Mouse (Mus musculus): ENCODE data around the gene Gpr108.

Gpr108 gene

GRCm38 (mm10) chr17:57214676-57215387 lies 33.4 kb downstream of the Gpr108 start:
- no peak for DNase-seq (ENCODE audit: extremely low spot score, low read depth, low spot score)

GRCm38 (mm10) chr17:57211501-57211900 lies 36.7 kb downstream of the Gpr108 start:
- DNase-seq (ENCODE audit: extremely low spot score, low read depth, low spot score) = no peak

GRCm38 (mm10) chr17:57209330-57209729 lies 38.9 kb downstream of the Gpr108 start:
- no peak for DNase-seq (ENCODE audit: extremely low spot score, low read depth, low spot score)

GRCm38 (mm10) chr17:57207938-57208337 lies 40.3 kb downstream of the Gpr108 start:
- no peak for DNase-seq (ENCODE audit: extremely low spot score, low read depth, low spot score)

- DNase-seq (ENCODE audit: extremely low spot score, low read depth, low spot score) = no peak
Observed at GRCm38 (mm10) chr17:57201841-57202724, 46.2 kb downstream of the Gpr108 start.

DNA sequence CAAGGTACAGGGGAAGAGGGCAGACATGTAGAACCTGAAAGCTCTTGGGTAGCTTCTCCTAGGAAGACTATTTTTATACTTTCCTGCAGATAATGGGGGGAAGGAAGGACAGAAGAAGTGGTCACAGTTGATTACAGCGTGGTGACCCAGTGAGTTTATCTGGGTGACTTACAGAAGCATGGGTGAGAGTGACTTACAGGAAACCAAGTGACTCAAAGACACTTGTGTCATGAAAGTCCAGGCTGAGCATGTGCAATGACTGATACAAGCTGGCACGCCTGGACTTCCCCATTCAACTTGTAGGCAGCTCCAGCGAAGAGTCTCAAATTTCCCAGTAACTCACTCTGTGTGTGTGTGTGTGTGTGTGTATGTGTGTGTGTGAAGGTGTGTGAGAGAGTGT lies 50.0 kb downstream of the Gpr108 start:
- no peak for DNase-seq (ENCODE audit: extremely low spot score, low read depth, low spot score)

DNA sequence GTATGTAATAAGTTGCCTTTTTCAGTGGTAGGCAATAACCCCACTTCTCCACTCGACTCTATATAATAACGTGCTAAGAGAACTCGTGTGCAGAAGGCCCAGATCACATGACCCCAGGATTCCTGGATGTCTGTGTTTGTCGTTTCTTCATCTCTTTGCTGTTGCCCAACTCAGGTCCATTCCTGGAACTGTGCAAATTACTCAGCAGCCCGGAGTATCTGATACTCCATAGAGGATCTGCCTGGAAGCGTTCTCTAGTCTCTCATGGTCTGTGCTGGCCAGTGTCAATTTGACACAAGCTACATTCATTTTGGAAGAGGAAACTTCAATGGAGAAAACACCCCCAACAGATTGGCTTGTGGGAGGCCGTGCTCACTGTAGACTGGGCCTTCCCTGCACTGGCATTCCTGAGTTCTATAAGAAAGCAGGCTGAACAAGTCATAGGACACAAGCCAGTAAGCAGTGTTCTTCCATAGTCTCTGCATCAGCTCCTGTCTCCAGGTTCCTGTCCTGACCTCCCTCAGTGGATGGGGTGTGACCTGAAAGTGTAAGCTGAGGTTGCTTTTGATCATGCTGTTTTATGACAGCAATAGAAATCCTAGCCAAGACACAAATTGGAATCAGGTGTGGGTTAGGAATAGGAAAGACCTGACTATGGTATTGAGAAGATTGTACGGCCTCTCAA lies 52.8 kb downstream of the Gpr108 start:
- no peak for DNase-seq (ENCODE audit: extremely low spot score, low read depth, low spot score)

- no peak for DNase-seq (ENCODE audit: extremely low spot score, low read depth, low spot score)
Observed at GRCm38 (mm10) chr17:57194771-57195170, 53.5 kb downstream of the Gpr108 start.

DNA sequence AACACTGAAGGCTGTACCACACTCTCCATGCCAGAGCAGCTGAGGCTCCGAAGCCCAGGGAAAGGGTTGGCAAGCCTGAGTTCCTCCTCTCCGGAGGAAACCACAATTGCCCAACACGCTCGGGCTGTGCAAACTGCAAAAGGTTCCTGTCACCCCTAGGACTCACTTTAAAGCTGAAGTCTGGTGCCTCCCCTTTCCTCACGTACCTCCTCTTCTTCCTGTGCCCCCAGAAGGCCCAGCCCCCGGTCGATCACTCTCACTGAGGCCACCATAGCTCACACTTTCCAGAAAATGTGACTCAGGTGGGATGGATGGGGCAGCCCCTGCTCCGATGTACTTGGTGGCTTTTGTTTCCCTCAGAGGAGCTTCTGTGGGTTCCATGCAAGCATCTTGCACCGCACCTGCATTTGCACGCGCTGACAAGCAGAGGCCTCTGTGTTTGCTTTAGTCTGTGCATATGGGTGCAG lies 54.2 kb downstream of the Gpr108 start, which contains the start of gene Tnfsf14:
Gene Tnfsf14 (minus strand): TSS at position 137 of the 467 bp plus-strand sequence.
- DNase-seq (ENCODE audit: extremely low spot score, low read depth, low spot score) = no peak

DNA sequence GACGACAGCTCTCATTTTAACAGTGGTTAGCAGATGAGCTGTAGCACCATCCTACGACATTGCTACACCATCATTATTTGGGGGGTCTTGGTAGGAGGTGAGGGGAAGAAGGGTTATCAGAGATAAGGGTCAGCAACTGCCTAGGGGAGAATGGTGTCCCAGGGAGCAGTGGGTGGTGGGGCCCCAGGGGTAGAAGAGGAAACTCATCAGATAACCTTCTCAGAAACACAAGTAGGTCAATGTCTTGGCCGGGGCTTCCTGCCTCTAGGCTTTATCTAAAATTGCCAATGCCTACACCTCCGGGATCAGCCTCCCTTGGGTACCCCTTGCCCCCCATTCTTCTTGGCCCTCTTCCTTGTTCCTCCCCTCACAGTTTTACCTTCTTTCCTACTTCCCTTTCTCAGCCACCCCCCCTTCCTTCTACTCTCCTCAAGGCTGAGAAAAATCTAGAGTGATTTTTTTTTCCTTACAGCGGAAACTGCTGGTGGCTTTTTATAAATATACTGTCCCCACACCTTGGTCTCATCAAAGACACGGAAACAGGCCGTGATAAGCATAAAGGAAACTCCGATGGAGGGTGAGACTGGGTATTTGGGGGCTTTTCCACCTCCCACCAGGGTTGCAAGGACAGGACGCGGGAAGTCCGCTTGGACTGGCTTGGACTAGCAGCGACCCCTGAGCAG lies 59.6 kb downstream of the Gpr108 start:
- DNase-seq (ENCODE audit: extremely low spot score, low read depth, low spot score) = no peak

DNA sequence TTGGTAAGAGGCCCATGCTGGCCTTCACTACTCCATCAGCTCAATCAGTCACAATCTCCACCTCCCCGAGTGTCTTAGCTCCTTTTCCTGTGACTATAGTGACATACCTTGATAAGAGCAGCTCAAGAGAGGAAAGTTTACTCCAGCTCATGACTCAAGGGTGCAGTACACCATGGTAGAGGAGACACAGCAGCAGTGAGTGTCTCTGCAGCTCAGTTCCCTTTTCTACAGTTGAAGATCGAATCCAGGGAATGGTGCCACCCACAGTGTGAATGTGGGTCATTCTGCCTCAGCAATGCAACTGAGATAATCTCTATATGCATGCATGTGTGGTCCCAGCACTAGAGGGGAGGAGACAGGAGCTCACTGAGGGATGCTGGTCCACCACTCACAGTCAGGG lies 62.6 kb downstream of the Gpr108 start:
- DNase-seq (ENCODE audit: extremely low spot score, low read depth, low spot score) = no peak

Data from hindlimb bud, embryonic 11.5 days (tissue).